Mouse (Mus musculus) midbrain, embryonic 10.5 days (tissue): ENCODE measurements around the gene Alkbh1. TPM values are rescaled to one million over a fixed set of nuclear protein-coding genes. Genes with fewer than 3 reads are reported as not detected.

Source experiments
- DNase-seq: peaks from one replicate; pipeline ENCODE4 v3.0.0-alpha.2; 2017; ENCODE audit warnings: low spot score
- H3K27ac ChIP-seq: fragments of 300-500 bp; sonication (generic); replicated peaks from 2 replicates; pipeline ENCODE4 v1.5.1; 2016; ENCODE audit warnings: mild to moderate bottlenecking
- H3K27me3 ChIP-seq: fragments of 300-500 bp; sonication (generic); 2 replicates; pipeline ENCODE4 v1.6.1; 2016; ENCODE audit warnings: low read depth, mild to moderate bottlenecking; ENCODE audit not compliant: poor library complexity, severe bottlenecking
- H3K36me3 ChIP-seq: fragments of 300-500 bp; sonication (generic); 2 replicates; pipeline ENCODE4 v1.6.1; 2016; ENCODE audit warnings: mild to moderate bottlenecking, moderate library complexity
- H3K4me1 ChIP-seq: fragments of 300-500 bp; sonication (generic); 2 replicates; pipeline ENCODE4 v1.6.1; 2016
- H3K4me3 ChIP-seq: fragments of 300-500 bp; sonication (generic); 2 replicates; pipeline ENCODE4 v1.5.1; 2016; ENCODE audit warnings: mild to moderate bottlenecking, moderate library complexity
- H3K9me3 ChIP-seq: fragments of 300-500 bp; sonication (generic); replicated peaks from 2 replicates; pipeline ENCODE4 v1.6.1; 2016; ENCODE audit warnings: mild to moderate bottlenecking
- WGBS: fragments of 180-500 bp; shearing (Covaris S2); methylation state at CpG from one replicate; pipeline ENCODE4 v1.1.7; 2016; 5-methylcytosine and 5-hydroxymethylcytosine counted together
- polyA plus RNA-seq: library from polyadenylated mRNA; unstranded; fragments of >200 nt; fragmentation: Nextera tagmentation; extraction: Ambion mirVana; gene quantifications from 2 replicates; pipeline ENCODE4 v1.2.1, GENCODE M21; 2016

The Alkbh1 gene
- polyA plus RNA-seq, 1 experiment from 2014 or later: 64.2 TPM

GRCm38 (mm10) chr12:87410999-87411398 is 32.8 kb downstream of the Alkbh1 start:
- no peaks in the 10 kb centered on the region for H3K9me3 ChIP-seq
- DNase-seq: no peak
- no peak overlapping the region for H3K4me3 ChIP-seq
- peaks cover 9% of the 10 kb centered on the region for H3K4me1 ChIP-seq
- 65% methylated on average over 7 of the region's 7 CpGs for WGBS
- no peak overlapping the region for H3K27ac ChIP-seq
- H3K36me3 ChIP-seq: no peaks in the 10 kb centered on the region
- no peaks in the 10 kb centered on the region for H3K27me3 ChIP-seq

DNA sequence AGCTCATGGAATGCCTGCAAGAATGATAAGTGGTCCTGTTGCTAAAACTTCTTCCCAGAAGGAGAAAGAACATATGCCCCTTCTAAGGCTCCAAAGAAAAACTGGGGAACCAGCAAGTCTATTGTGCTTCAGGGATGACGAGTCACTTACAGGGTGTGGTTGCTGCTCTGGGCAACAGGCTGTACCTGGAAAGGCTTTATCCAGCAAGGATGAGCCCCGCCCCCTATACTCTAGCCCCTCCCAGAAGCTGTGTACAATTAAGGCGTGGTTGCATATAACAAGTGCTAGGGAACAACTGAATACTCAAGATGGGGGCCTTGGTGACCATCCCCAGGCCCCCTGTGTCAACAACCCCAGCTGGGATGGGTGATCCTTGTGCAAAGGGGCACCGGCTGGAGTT is 34.7 kb downstream of the Alkbh1 start:
- H3K36me3 ChIP-seq: no peaks in the 10 kb centered on the region
- H3K4me3 ChIP-seq: no peak overlapping the region
- no peak for DNase-seq
- no peaks in the 10 kb centered on the region for H3K9me3 ChIP-seq
- peaks cover 9% of the 10 kb centered on the region for H3K4me1 ChIP-seq
- H3K27ac ChIP-seq: no peak overlapping the region
- no peaks in the 10 kb centered on the region for H3K27me3 ChIP-seq
- WGBS: 79% methylated on average over 4 of the region's 4 CpGs

- H3K27ac ChIP-seq: peak overlapping the region; percentile 15; the same call in 1 of the 2 replicates
- WGBS: 46% methylated on average over 21 of the region's 21 CpGs
Observed at GRCm38 (mm10) chr12:87407869-87408605, 35.8 kb downstream of the Alkbh1 start.

DNA sequence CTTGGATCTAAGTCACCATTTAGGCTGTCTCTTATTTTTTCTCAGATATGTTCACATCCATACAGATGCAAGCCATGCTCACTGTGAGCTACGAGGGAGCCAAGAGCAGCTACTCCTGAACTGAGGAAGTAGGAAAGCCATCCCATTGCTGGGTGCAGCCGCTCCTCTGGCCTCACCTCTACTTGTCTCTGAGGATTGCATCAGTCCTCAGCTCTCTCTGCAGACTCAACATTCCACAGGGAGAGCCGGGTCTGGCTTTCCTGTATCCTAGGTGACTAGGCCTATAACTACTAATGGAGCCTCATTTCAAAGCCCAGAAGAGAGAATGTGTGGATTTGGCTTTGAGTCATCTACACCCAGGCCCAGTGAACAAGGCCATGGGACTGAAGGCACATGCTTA is 38.1 kb downstream of the Alkbh1 start:
- Histone ChIP-seq H3K27me3 (no peaks in the 10 kb centered on the region), H3K27ac (no peak overlapping the region), H3K4me3 (no peak overlapping the region), H3K9me3 (no peaks in the 10 kb centered on the region), H3K36me3 (no peaks in the 10 kb centered on the region), H3K4me1 (peaks cover 9% of the 10 kb centered on the region)
- DNase-seq: no peak
- 76% methylated on average over 3 of the region's 3 CpGs for WGBS

More at GRCm38 (mm10) chr12:87407869-87408605, 35.8 kb downstream of the Alkbh1 start:
- peaks cover 9% of the 10 kb centered on the region for H3K4me1 ChIP-seq
- no peak overlapping the region for H3K4me3 ChIP-seq
- no peaks in the 10 kb centered on the region for H3K27me3 ChIP-seq
- DNase-seq: peak; percentile 24
- H3K9me3 ChIP-seq: no peaks in the 10 kb centered on the region
- H3K36me3 ChIP-seq: no peaks in the 10 kb centered on the region

DNA sequence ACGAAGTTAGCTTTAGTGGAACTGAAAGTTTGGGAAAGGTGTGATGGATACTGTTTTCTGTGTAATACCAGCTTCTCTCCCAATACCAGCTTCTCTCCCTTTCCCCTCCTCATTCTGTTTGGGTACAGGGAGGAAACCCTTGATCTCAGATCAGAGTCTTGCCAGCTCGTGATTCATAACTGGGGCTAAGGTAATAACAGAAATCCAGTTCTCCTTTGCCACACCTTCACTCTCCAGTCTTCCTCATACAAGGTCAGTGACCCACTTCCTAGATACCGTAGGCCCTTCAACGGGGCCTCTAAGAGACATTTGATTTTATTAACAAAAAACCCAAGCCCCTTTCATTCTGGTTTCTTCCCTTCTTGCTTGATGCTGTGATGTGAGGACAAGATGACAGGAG is 38.7 kb downstream of the Alkbh1 start:
- H3K4me3 ChIP-seq: no peak overlapping the region
- H3K9me3 ChIP-seq: no peaks in the 10 kb centered on the region
- no peaks in the 10 kb centered on the region for H3K36me3 ChIP-seq
- H3K27ac ChIP-seq: no peak overlapping the region
- 90% methylated on average over 4 of the region's 4 CpGs for WGBS
- H3K27me3 ChIP-seq: no peaks in the 10 kb centered on the region
- H3K4me1 ChIP-seq: peaks cover 9% of the 10 kb centered on the region
- no peak for DNase-seq

DNA sequence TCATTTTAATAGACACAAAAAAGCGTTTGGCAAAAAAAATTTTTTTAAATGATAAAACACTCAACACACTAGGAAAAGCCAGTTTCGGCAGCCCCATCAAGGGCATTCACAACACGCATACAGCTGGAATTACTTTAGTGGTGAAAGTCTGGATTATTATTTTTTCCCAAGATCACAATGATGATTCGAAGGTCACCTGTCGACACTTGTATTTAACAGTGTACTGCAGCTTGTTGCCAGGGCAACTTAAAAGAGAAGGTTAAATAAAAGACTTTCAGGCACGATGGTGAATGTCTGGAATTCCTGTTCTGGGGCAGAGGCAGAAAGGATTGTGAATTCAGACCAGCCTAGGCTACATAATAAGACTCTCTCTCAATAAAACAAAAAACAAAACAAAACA is 41.9 kb downstream of the Alkbh1 start:
- Histone ChIP-seq H3K4me3 (no peak overlapping the region), H3K27ac (no peak overlapping the region), H3K27me3 (no peaks in the 10 kb centered on the region), H3K9me3 (no peaks in the 10 kb centered on the region), H3K4me1 (no peaks in the 10 kb centered on the region), H3K36me3 (no peaks in the 10 kb centered on the region)
- WGBS: 70% methylated on average over 6 of the region's 6 CpGs
- DNase-seq: no peak

DNA sequence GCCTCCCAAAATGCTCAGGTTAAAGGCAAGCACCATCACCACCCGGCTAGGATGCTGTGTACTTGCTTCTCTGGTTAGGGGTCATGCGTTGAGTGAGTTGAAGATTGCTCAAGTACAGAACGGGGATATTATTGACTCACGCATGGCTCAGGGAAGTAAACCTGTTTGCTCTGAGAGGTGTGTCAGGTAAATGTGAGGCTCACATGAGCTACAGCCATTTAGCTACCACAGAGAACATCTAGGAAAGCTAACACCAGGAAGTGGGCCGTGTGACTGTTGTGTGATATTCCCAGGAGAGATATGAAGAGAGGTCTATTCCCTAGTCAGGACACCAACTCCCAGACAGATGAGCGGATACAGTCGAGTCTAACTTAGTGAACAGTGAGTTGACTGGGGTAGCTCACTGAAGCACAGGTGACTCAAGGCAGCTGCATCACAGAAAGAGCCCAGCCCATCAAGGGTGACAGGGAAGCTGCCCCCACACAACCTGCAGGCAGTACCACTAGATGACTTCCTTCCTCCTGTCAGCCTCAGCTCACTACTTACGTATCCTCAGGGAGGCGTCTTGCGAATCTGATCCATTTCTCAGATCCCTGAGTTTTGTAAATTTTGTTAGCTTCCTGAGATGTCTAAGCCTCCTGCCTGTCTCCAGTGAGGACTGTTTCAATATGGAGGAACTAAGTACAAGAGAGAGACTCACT is 44.5 kb downstream of the Alkbh1 start:
- Histone ChIP-seq H3K36me3 (no peaks in the 10 kb centered on the region), H3K27ac (no peak overlapping the region), H3K9me3 (no peaks in the 10 kb centered on the region), H3K4me1 (no peaks in the 10 kb centered on the region), H3K4me3 (no peak overlapping the region), H3K27me3 (no peaks in the 10 kb centered on the region)
- DNase-seq: no peak
- WGBS: 86% methylated on average over 10 of the region's 10 CpGs

GRCm38 (mm10) chr12:87397811-87398417 is 45.9 kb downstream of the Alkbh1 start:
- no peak for DNase-seq
- Histone ChIP-seq H3K36me3 (no peaks in the 10 kb centered on the region), H3K9me3 (no peaks in the 10 kb centered on the region), H3K4me3 (no peak overlapping the region), H3K27ac (no peak overlapping the region), H3K27me3 (no peaks in the 10 kb centered on the region), H3K4me1 (no peaks in the 10 kb centered on the region)
- WGBS: 78% methylated on average over 4 of the region's 4 CpGs

DNA sequence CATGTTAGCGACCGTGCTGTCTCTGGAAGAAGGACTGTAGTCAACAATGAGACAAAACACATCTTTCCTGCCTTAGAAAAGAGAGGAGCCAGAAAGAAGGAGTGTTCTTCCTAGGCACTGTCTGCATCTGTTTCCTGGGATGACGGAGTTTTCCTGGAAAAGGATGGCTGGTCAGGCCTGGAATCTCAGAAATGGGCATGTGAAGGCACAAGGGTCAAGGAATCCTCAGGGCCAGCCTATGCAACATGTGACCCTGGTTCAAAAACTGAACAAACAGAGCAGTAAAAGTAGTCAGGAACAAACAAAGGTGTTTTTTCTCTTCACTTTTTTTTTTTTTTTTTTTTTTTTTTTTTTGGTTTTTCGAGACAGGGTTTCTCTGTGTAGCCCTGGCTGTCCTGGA is 46.7 kb downstream of the Alkbh1 start:
- H3K4me3 ChIP-seq: no peak overlapping the region
- no peaks in the 10 kb centered on the region for H3K27me3 ChIP-seq
- WGBS: 84% methylated on average over 4 of the region's 4 CpGs
- DNase-seq: no peak
- no peaks in the 10 kb centered on the region for H3K36me3 ChIP-seq
- H3K9me3 ChIP-seq: no peaks in the 10 kb centered on the region
- H3K4me1 ChIP-seq: no peaks in the 10 kb centered on the region
- H3K27ac ChIP-seq: no peak overlapping the region

DNA sequence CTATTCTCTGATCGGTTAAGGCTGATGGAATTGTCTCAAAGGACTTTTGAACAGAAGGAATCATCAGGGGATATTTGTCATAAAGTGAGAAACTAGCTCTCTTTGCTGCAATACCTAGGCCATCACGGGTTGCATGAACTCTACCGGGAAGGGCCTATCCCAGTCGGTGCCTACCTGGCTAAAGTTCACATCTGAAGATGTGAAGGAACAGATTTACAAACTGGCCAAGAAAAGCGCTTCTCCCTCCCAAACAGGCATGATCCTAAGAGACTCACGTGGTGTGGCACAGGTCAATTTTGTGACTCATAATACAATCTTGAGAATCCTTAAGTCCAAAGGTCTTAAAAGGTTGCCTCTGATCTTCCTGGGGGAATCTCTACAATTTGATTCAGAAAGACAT is 49.5 kb downstream of the Alkbh1 start:
- DNase-seq: no peak
- no peaks in the 10 kb centered on the region for H3K4me1 ChIP-seq
- 88% methylated on average over 6 of the region's 6 CpGs for WGBS
- no peak overlapping the region for H3K4me3 ChIP-seq
- H3K9me3 ChIP-seq: no peaks in the 10 kb centered on the region
- no peaks in the 10 kb centered on the region for H3K27me3 ChIP-seq
- no peak overlapping the region for H3K27ac ChIP-seq
- no peaks in the 10 kb centered on the region for H3K36me3 ChIP-seq

GRCm38 (mm10) chr12:87393447-87394145 is 50.2 kb downstream of the Alkbh1 start:
- Histone ChIP-seq H3K4me1 (no peaks in the 10 kb centered on the region; the same call in 1 of the 2 replicates), H3K36me3 (no peaks in the 10 kb centered on the region), H3K4me3 (no peak overlapping the region), H3K9me3 (no peaks in the 10 kb centered on the region), H3K27ac (no peak overlapping the region), H3K27me3 (no peaks in the 10 kb centered on the region)
- DNase-seq: no peak
- WGBS: 85% methylated on average over 4 of the region's 4 CpGs

DNA sequence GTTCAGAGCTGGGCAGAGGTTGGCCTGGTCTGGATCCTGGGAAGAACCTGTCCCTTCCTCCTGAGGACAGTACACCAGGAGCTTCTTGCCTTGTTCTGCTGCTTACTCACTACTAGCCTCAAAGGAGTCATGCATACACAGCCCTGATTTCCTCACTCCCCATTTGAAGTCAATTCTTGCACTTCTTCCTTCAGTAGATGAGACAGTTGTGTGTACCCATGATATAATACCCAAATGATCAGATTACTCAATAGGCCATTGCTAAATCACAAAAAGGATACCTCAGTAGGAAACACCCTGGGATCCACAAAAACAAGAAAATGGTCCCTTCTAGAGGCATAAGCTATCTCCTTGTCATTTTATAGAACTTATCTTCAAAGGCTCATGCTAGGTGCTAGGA is 52.5 kb downstream of the Alkbh1 start:
- no peak for DNase-seq
- no peaks in the 10 kb centered on the region for H3K36me3 ChIP-seq
- H3K27me3 ChIP-seq: no peaks in the 10 kb centered on the region
- no peak overlapping the region for H3K4me3 ChIP-seq
- no peak overlapping the region for H3K27ac ChIP-seq
- H3K4me1 ChIP-seq: peaks cover 12% of the 10 kb centered on the region
- no peaks in the 10 kb centered on the region for H3K9me3 ChIP-seq
